Mouse (Mus musculus): ENCODE measurements around the gene F11. TPM values are rescaled to one million over a fixed set of nuclear protein-coding genes. Genes with fewer than 3 reads are reported as not detected.

Gene F11
- not detected in 2 replicates for polyA plus RNA-seq (2015; fragmentation: Nextera tagmentation; extraction: Ambion mirVana)

DNA sequence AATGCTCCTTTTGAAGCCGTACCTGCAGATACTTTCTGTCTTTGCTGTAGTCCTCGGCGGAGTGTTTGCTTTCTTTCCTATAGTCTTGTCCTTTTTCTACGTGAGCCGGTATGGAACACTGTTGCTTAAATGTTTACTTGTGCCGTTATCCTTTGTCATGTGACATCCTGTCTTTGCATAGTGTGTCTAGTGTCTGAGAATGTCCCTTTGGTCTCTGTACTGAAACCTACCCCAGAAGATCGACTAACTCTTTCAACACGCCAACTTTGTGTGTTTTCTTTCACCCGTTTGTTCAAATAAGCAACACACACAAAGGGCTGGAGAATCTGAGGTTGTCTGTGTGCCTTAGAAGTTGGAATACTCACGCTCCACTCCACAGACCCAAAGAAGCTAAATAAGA, at the start of gene F11:
TSS of gene F11 (minus strand) at position 112 of the 400 bp plus-strand sequence.
- 92% methylated on average over 10 of the region's 10 CpGs for WGBS
- Histone ChIP-seq H3K27me3 (replicated peaks; ENCODE audit: control insufficient read depth, insufficient read depth, low read length) (no peaks in the 10 kb centered on the region), H3K27ac (ENCODE audit: low read length) (no peak within 1 kb of the TSS), H3K4me1 (replicated peaks; ENCODE audit: control insufficient read depth, insufficient read depth, low read length) (no peaks in the 10 kb centered on the region), H3K36me3 (ENCODE audit: control insufficient read depth, insufficient read depth) (no peaks in the 10 kb centered on the region), H3K4me3 (replicated peaks; ENCODE audit: low read length) (no peak within 1 kb of the TSS), H3K9ac (replicated peaks; ENCODE audit: low read depth, low read length) (no peak within 1 kb of the TSS), H3K9me3 (ENCODE audit: control insufficient read depth, low read length) (no peaks in the 10 kb centered on the region), H3K4me2 (ENCODE audit: low read length) (no peak within 1 kb of the TSS)
- ATAC-seq, result no peak

DNA sequence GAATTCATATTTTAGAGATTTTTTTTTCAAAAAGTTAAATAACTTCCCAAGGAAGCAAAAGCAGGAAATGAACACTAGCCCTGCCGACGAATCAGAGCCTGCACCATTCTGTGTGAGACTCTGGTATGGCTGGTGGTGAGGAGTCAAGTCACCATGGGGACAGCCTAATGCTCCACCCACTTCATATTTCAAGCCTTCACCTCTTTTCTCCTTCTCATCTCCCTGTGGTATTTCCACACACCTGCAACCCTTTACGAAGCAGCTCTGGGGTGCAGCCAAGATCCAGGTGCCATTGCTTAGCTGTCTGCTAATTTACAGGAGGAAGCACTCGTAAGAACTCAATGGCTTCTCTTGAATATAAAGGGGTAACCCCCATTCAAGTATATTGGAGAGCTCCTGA, 49.1 kb upstream of the F11 start:
- ATAC-seq, result no peak
- H3K36me3 ChIP-seq (ENCODE audit: control insufficient read depth, insufficient read depth), result no peaks in the 10 kb centered on the region
- H3K4me2 ChIP-seq (ENCODE audit: low read length), result no peak overlapping the region
- no peaks in the 10 kb centered on the region for H3K27me3 ChIP-seq (replicated peaks; ENCODE audit: control insufficient read depth, insufficient read depth, low read length)
- H3K9me3 ChIP-seq (ENCODE audit: control insufficient read depth, low read length), result no peaks in the 10 kb centered on the region
- H3K27ac ChIP-seq (ENCODE audit: low read length), result no peak overlapping the region
- no peak overlapping the region for H3K4me3 ChIP-seq (replicated peaks; ENCODE audit: low read length)
- 89% methylated on average over 4 of the region's 4 CpGs for WGBS
- no peak overlapping the region for H3K9ac ChIP-seq (replicated peaks; ENCODE audit: low read depth, low read length)
- H3K4me1 ChIP-seq (replicated peaks; ENCODE audit: control insufficient read depth, insufficient read depth, low read length), result no peaks in the 10 kb centered on the region

DNA sequence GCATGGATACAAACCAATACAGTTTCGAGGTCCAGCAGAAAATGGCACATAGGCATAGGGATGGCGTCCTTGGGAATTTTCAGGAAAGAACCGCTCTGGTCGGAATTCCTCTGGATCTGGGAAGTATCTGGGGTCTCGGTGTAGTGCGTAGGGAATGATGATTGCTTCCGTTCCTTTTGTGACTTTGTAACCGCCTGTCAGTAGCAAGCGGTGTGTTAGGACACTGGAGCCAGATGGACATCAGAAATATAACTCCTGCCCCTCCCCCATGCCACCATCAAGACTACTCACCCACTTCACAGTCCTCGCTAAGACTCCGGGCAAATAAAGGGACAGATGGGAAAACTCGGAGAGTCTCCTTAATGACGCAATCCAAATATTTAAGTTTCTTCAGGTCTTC, 46.5 kb upstream of the F11 start, which contains the start of gene Gm45753:
TSS of gene Gm45753 (minus strand) at position 101 of the 400 bp plus-strand sequence.
- no peak for ATAC-seq
- no peaks in the 10 kb centered on the region for H3K4me1 ChIP-seq (replicated peaks; ENCODE audit: control insufficient read depth, insufficient read depth, low read length)
- H3K27me3 ChIP-seq (replicated peaks; ENCODE audit: control insufficient read depth, insufficient read depth, low read length), result no peaks in the 10 kb centered on the region
- H3K9ac ChIP-seq (replicated peaks; ENCODE audit: low read depth, low read length), result no peak within 1 kb of the TSS
- no peak within 1 kb of the TSS for H3K27ac ChIP-seq (ENCODE audit: low read length)
- WGBS, result 90% methylated on average over 13 of the region's 13 CpGs
- no peak within 1 kb of the TSS for H3K4me2 ChIP-seq (ENCODE audit: low read length)
- no peaks in the 10 kb centered on the region for H3K9me3 ChIP-seq (ENCODE audit: control insufficient read depth, low read length)
- no peaks in the 10 kb centered on the region for H3K36me3 ChIP-seq (ENCODE audit: control insufficient read depth, insufficient read depth)
- H3K4me3 ChIP-seq (replicated peaks; ENCODE audit: low read length), result no peak within 1 kb of the TSS

DNA sequence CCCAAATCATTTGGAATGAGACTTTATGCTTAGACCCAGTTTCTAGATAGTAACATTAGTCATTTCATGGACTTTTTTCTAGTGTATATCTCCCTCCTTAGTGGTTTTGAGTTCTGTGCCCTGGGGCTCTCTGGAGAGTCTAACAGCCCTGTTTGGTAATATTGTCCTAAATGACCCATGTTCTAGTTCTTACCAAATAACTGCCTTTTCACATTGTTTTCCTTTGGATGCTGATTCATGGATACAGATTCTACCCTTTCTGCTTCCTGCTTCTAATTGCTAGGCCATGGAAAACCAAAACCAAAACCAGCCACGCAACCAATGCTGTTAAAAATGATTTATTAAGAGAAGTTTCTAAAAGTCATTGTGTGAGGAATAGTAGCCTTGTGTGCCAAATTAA, 43.6 kb upstream of the F11 start:
- H3K4me3 ChIP-seq (replicated peaks; ENCODE audit: low read length), result no peak overlapping the region
- no peak overlapping the region for H3K4me2 ChIP-seq (ENCODE audit: low read length)
- no peaks in the 10 kb centered on the region for H3K4me1 ChIP-seq (replicated peaks; ENCODE audit: control insufficient read depth, insufficient read depth, low read length)
- ATAC-seq, result no peak
- no peaks in the 10 kb centered on the region for H3K27me3 ChIP-seq (replicated peaks; ENCODE audit: control insufficient read depth, insufficient read depth, low read length)
- WGBS, result 94% methylated on average over 1 of the region's 1 CpGs
- no peaks in the 10 kb centered on the region for H3K9me3 ChIP-seq (ENCODE audit: control insufficient read depth, low read length)
- no peak overlapping the region for H3K9ac ChIP-seq (replicated peaks; ENCODE audit: low read depth, low read length)
- no peaks in the 10 kb centered on the region for H3K36me3 ChIP-seq (ENCODE audit: control insufficient read depth, insufficient read depth)
- H3K27ac ChIP-seq (ENCODE audit: low read length), result no peak overlapping the region

DNA sequence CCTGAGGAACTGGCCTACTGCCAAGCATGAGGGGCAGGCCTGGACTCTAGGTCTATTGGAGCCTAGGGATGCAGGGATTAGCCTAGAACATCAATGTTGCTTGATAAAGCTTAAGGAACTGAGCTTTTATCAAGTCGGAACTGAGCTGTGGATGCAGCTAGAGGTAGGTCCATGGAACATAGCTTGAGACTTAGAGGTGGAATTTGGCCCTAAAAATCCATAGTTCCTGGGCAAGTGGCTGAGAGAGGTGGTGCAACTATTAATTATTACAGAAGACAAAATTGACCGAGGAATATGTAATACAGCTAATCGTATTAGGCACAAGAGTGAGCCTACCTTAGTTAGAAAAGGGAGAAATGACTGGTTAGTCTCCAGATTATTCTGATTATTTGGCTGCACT, 42.5 kb upstream of the F11 start:
- Histone ChIP-seq H3K27me3 (replicated peaks; ENCODE audit: control insufficient read depth, insufficient read depth, low read length) (no peaks in the 10 kb centered on the region), H3K4me1 (replicated peaks; ENCODE audit: control insufficient read depth, insufficient read depth, low read length) (no peaks in the 10 kb centered on the region), H3K9me3 (ENCODE audit: control insufficient read depth, low read length) (no peaks in the 10 kb centered on the region), H3K36me3 (ENCODE audit: control insufficient read depth, insufficient read depth) (no peaks in the 10 kb centered on the region), H3K4me3 (replicated peaks; ENCODE audit: low read length) (no peak overlapping the region), H3K4me2 (ENCODE audit: low read length) (no peak overlapping the region), H3K9ac (replicated peaks; ENCODE audit: low read depth, low read length) (no peak overlapping the region), H3K27ac (ENCODE audit: low read length) (no peak overlapping the region)
- WGBS, result 93% methylated on average over 3 of the region's 3 CpGs
- no peak for ATAC-seq

DNA sequence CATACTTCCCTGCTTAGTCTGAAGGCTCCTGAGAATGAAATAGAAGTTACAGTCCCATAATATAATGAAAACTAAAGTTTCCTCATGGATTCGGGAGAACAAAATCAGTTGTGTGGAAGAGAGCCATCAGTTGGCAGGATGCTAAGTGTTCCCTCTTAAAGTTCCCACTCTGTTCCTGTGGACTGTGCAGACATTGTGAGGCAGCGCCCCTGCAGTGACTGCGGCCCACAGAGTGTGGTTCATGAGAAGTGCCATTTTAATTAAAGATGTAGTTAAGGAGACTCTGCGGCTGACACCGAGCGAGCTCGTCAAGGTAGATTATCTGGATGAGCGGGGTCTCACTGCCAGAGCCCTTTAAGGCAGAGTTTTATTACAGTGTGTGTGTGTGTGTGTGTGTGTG, 40.6 kb upstream of the F11 start:
- Histone ChIP-seq H3K4me3 (replicated peaks; ENCODE audit: low read length) (no peak overlapping the region), H3K4me2 (ENCODE audit: low read length) (no peak overlapping the region), H3K27me3 (replicated peaks; ENCODE audit: control insufficient read depth, insufficient read depth, low read length) (no peaks in the 10 kb centered on the region), H3K36me3 (ENCODE audit: control insufficient read depth, insufficient read depth) (no peaks in the 10 kb centered on the region), H3K9ac (replicated peaks; ENCODE audit: low read depth, low read length) (no peak overlapping the region), H3K9me3 (ENCODE audit: control insufficient read depth, low read length) (no peaks in the 10 kb centered on the region), H3K27ac (ENCODE audit: low read length) (no peak overlapping the region), H3K4me1 (replicated peaks; ENCODE audit: control insufficient read depth, insufficient read depth, low read length) (no peaks in the 10 kb centered on the region)
- WGBS, result 46% methylated on average over 8 of the region's 8 CpGs
- no peak for ATAC-seq

DNA sequence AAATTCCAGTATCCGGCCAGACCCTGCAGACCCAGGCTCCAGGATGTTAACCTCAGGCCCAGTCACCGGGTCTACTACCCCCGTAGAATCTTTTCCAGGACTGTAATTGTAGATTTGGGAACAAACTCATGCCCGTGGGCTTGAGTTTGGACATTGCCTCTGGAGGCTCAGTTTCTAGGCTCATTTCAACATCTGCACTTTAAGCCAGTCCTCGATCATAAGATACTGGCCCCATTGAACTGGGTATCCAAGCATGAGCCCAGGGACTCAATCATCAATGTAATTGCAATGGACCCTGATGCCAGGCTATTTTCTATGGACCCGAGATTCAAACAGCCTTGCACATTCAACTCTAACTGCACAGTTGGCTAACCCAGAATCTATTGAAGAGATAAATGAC, 33.4 kb upstream of the F11 start:
- Histone ChIP-seq H3K9me3 (ENCODE audit: control insufficient read depth, low read length) (no peaks in the 10 kb centered on the region), H3K4me3 (replicated peaks; ENCODE audit: low read length) (no peak overlapping the region), H3K4me2 (ENCODE audit: low read length) (no peak overlapping the region), H3K27me3 (replicated peaks; ENCODE audit: control insufficient read depth, insufficient read depth, low read length) (no peaks in the 10 kb centered on the region), H3K36me3 (ENCODE audit: control insufficient read depth, insufficient read depth) (no peaks in the 10 kb centered on the region), H3K9ac (replicated peaks; ENCODE audit: low read depth, low read length) (no peak overlapping the region), H3K27ac (ENCODE audit: low read length) (no peak overlapping the region), H3K4me1 (replicated peaks; ENCODE audit: control insufficient read depth, insufficient read depth, low read length) (no peaks in the 10 kb centered on the region)
- WGBS, result 94% methylated on average over 6 of the region's 6 CpGs
- ATAC-seq, result no peak

DNA sequence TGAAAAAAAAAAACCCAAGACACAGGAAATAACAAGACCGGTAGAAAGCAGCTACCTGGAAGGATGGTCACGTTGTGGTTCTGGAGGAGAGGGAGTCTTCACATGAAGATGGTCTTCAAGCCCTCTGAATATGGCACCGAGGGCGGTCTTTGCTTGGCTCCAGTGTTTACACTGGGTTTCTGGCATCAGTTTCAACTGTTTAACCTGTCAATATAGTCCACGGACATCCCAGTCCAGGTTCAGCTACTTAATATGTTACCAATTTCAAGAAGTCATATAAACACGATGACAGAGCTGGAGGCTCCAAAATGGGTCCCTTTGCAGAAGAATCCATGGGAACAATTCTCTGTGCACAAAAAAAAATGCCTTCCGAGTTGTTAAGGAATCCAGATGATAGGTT, 32.9 kb upstream of the F11 start, which contains the start of gene Klkb1:
TSS of gene Klkb1 (minus strand) at position 173 of the 400 bp plus-strand sequence.
- 89% methylated on average over 7 of the region's 7 CpGs for WGBS
- Histone ChIP-seq H3K36me3 (ENCODE audit: control insufficient read depth, insufficient read depth) (no peaks in the 10 kb centered on the region), H3K4me1 (replicated peaks; ENCODE audit: control insufficient read depth, insufficient read depth, low read length) (no peaks in the 10 kb centered on the region), H3K27ac (ENCODE audit: low read length) (no peak within 1 kb of the TSS), H3K4me3 (replicated peaks; ENCODE audit: low read length) (no peak within 1 kb of the TSS), H3K4me2 (ENCODE audit: low read length) (no peak within 1 kb of the TSS), H3K9ac (replicated peaks; ENCODE audit: low read depth, low read length) (no peak within 1 kb of the TSS), H3K9me3 (ENCODE audit: control insufficient read depth, low read length) (no peaks in the 10 kb centered on the region), H3K27me3 (replicated peaks; ENCODE audit: control insufficient read depth, insufficient read depth, low read length) (no peaks in the 10 kb centered on the region)
- no peak for ATAC-seq

DNA sequence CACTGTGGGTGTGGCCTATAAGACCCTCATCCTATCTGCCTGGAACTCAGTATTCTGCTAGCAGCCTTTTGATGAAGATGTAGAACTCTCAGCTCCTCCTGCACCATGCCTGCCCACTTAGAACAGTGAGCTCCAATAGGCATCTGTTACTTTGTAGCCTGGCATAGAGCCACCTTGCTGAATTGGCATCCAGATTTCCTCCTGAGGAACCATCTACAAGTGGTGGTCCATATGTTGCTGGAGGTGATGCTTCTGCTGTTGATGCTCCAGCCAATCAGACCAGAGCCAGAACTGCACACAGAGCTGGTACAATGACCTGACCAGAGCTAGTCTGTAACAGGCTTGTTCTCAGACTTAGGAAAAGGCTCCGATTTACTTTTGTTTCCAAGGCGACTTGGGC, 30.0 kb upstream of the F11 start:
- no peak overlapping the region for H3K27ac ChIP-seq (ENCODE audit: low read length)
- no peak overlapping the region for H3K4me2 ChIP-seq (ENCODE audit: low read length)
- no peaks in the 10 kb centered on the region for H3K4me1 ChIP-seq (replicated peaks; ENCODE audit: control insufficient read depth, insufficient read depth, low read length)
- H3K27me3 ChIP-seq (replicated peaks; ENCODE audit: control insufficient read depth, insufficient read depth, low read length), result no peaks in the 10 kb centered on the region
- no peak overlapping the region for H3K4me3 ChIP-seq (replicated peaks; ENCODE audit: low read length)
- 67% methylated on average over 2 of the region's 2 CpGs for WGBS
- peak; percentile 86 for ATAC-seq
- no peaks in the 10 kb centered on the region for H3K36me3 ChIP-seq (ENCODE audit: control insufficient read depth, insufficient read depth)
- no peaks in the 10 kb centered on the region for H3K9me3 ChIP-seq (ENCODE audit: control insufficient read depth, low read length)
- H3K9ac ChIP-seq (replicated peaks; ENCODE audit: low read depth, low read length), result no peak overlapping the region

DNA sequence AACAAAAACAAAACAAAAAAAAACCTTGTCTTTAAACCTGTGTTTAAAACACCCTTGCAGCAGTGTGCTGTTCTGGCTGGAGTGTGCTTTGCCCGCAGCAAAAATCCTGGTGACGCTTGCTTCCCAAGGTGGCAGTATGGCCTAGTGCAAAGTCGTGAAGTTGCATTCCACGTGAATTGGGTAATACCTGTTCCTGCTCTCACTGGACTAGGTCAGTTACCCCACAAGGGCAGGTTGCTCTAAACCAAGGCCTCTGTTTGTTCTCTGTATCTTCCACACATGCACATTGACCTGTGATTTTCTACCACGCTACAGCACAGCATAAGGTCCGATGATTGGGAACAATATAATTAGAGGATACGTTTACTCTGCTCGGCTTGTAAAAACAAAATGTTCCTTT, 19.8 kb upstream of the F11 start:
- ATAC-seq, result no peak
- no peak overlapping the region for H3K4me2 ChIP-seq (ENCODE audit: low read length)
- WGBS, result 76% methylated on average over 8 of the region's 8 CpGs
- H3K36me3 ChIP-seq (ENCODE audit: control insufficient read depth, insufficient read depth), result no peaks in the 10 kb centered on the region
- no peaks in the 10 kb centered on the region for H3K27me3 ChIP-seq (replicated peaks; ENCODE audit: control insufficient read depth, insufficient read depth, low read length)
- no peak overlapping the region for H3K27ac ChIP-seq (ENCODE audit: low read length)
- H3K9ac ChIP-seq (replicated peaks; ENCODE audit: low read depth, low read length), result no peak overlapping the region
- no peaks in the 10 kb centered on the region for H3K4me1 ChIP-seq (replicated peaks; ENCODE audit: control insufficient read depth, insufficient read depth, low read length)
- H3K4me3 ChIP-seq (replicated peaks; ENCODE audit: low read length), result no peak overlapping the region
- no peaks in the 10 kb centered on the region for H3K9me3 ChIP-seq (ENCODE audit: control insufficient read depth, low read length)
